Mouse (Mus musculus): Measurements from ENCODE around the gene Ccdc106.
A peak's percentile ranks its signal among the peaks of the same experiment; 100 is the strongest.

Gene Ccdc106

DNA sequence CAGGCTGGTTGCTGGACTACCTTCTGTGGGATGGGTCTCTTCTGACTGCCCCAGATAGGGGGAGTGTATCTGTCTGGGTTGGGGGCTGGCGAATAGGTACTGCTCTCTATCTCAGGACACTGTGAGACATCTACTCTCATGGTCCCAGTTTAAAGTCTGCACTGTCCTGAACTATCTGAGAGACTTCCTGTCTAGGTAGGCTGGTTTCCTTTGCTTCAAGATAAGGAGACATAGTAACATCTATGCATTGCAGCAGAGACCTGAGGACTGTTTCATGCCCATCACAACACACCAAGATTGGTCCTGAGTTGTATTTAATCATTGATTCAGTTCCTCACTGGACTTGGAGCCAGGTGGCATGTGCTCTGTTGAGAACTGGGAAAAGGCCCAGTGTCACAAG, 65.2 kb downstream of the Ccdc106 start:
- no peak for DNase-seq

DNA sequence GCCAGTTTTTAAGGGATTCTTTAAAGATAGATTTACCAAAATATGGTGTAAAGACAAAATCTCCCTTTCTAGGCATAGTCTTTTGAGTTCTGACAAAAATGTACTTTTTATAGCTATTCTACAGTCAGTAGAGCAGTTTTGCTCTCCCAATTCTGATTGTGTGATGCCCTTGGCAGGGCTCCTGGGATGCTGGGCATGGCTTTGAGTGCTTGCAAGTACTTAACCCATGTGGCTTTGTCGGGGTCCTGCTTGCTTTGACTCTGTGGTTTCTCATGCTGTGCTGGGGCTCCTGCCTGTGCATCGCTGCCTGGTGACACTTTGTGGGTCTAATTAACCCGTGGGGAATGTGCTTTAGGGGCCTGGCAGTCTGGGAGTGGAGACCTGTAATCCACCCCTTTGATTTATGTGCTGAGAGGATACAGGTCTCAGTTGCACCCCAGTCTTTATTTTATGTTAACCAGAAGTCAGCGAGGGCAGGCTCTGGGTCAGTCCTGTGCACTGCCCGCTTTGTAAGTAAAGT, 66.6 kb downstream of the Ccdc106 start:
- DNase-seq, result no peak

DNA sequence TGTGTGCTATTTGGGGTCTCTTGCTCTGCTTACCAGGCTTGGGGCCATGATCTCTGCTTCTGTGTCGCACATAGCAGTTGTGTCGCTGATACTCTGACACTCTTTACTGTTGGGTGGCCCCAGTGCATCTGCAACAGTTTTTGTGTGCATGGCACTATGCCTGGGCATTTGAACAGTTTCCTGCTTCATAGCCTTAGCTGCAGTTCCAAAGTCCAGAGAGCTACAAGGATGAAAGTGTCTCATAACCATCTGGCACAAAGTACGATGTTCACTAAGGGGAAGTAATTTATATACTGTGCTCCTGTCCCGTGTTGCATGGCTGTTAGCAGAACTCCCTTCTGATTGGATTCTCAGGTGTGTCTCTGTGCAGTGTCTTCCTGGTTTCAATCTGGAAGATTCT, 67.5 kb downstream of the Ccdc106 start:
- DNase-seq, result no peak

DNA sequence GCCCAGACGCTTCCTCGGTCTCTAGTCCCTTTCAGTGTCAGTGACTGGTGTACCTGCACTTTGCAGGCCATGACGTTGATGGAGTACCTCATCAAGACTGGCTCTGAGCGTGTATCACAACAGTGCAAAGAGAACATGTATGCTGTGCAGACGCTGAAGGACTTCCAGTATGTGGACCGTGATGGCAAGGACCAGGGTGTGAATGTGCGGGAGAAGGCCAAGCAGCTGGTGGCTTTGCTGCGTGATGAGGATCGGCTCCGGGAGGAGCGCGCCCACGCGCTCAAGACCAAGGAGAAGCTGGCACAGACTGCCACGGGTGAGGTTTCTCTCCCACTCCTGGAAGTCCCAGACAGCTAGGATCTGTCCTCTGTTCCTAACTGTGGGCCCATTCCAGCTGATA, 69.5 kb downstream of the Ccdc106 start:
- DNase-seq, result peak; percentile 44

DNA sequence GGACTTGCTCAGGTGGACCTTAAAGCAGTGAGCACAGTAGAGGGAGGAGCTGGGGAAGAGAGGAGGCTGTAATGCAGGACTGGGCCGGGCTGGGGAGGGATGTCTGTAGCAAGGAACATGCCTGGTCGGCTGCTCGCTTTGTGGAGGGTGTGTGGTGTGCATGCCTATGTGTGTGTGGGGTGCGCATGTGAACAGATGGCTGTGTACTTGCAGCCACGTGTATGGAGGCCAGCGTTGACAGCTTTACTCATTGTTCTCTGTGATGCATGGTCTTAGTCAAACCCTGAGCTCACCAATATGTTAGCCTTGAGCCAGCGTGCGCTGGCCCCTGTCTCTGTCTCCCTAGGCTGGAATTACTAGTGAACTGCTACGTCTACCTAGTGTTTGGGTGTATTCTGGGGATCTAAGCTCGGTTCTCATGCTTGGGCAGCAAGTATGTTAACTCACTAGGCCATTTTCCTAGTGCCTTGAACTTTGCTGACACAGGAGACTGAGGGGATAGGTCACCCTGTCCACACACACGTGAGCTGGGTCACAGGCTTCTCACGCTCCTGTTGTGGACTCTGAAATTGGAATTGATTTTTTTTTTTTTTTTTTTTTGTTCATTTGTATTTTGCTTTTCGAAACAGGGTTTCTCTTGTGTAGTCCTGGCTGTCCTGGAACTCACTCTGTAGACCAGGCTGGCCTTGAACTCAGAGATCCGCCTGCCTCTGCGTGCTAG, 70.8 kb downstream of the Ccdc106 start:
- peak; percentile 42 for DNase-seq

DNA sequence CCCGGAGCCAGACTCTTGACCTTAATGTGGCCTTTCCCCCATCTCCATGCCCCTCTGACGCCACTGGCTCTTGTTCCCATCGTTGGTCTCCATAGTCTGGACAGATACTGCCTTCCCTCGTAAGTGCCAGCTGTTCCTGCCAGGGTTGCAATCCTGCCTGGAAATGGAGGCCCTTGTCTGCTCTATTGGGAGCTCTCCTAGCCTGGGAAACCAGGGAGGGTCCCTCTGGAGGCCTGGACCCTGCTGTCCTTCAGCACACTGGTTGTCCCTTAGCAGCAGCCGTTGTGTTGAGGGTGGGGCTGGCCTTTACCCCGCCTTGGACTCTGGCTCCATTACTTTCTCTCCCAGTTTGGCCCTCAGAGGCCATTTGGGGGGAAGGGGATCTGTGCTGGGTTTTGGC, 72.0 kb downstream of the Ccdc106 start:
- no peak for DNase-seq

DNA sequence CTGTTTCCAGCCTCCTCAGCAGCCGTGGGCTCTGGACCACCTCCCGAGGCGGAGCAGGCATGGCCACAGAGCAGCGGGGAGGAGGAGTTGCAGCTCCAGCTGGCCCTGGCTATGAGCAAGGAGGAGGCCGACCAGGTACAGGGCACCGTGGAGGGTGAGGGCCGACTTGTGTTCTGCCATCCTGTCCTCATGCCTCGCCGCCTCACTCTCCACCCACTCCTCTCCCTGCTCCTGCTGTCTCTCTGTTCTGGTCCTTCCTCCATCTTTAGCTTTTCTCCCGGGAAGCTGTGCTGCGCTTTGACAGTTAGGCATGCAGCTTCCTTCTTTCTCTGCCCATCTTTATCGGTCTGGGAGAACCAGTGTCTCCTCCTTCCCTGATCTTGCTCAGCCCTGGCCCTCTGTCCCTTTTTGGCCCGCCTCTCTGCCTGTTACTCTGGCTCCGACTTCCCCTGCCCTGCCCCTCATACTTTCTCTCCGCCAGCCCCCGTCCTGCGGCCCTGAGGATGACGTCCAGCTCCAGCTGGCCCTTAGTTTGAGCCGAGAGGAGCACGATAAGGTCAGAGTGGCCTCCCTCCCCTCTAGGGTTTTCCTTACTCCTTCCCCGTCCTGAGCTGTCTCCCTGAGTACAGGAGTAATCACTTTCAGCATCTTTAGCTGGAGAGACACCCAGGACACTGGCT, 72.6 kb downstream of the Ccdc106 start:
- DNase-seq, result no peak

DNA sequence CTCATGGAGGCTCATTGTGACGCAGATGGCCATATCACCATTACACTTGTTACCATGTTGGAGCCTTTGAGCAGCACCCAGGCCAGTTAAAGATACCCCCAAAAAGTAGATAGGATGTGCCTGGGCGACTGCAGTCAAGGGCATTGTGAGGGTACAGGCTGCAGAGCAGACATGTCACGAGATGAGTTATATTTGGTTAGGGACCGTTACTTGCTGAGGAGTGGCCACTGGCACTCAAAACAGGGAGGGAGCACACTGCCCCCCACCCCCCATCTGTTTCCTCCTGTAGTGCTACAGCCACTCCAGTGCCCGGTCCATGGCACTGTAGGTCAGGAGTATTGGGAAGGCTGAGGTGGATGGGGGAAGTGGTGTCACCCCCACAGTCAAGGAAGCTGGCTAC, 78.4 kb downstream of the Ccdc106 start:
- DNase-seq, result no peak

DNA sequence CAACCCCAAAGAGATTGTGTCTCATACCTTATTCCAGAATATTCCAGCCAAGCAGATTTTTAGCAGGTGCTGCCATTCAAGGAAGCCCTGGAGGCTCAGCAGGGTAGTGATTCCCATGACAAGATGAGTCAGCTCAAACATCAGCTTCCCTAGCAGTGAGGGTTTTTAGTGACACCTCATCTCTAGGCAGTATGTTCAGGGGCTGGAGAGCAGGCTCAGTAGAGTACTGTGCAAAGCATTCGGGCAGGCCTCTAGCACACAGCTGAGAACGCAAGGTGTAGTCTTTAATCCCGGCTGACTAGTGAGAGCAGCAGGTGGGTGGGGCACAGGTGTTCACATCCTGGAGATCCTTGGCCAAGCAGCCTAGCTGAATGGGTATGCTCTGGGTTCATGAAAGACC, 79.4 kb downstream of the Ccdc106 start:
- DNase-seq, result no peak

DNA sequence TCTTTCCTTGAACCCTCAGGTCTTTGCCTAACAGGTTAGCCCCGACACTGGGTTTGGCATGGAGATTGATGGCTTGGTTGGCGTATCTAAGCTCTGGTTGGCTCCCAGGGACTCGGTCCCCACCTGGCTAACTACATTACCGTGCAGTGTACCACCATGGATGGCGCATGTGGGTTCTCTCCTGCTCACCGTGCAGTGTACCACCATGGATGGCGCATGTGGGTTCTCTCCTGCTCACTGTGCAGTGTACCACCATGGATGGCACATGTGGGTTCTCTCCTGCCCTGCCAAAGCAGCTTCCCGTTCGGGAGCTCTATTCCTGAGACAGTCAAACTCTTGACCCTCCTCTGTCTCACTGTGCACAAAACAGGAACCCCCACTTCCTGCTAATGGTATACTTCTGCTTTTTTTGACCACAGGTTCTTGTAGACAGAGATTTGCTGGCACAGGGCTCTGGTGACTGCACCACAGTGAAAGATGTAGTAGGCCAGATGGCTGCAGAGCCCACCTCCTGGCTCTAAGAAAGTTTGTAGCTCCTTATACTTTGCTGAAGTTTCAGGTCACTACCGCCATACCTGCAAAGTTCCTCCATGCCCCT, 80.8 kb downstream of the Ccdc106 start:
- DNase-seq, result no peak

DNA sequence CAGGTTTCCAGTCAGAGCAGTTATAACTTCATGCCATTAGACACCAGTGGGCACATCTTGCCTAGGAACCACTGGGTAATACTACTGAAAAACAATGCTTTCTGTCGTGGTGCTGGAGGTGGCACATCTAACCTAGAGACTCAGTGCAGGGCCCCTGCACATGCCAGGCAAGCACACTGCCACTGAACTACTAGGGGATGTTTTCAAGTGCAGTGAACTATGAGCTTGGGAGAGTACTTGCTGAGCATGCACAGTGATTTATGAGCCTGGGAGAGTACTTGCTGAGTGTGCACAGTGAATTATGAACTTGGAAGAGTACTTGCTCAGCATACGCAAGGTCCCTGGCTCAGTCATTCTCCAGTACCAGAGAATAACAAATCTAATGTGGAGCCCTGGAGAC, 82.2 kb downstream of the Ccdc106 start:
- DNase-seq, result no peak

DNA sequence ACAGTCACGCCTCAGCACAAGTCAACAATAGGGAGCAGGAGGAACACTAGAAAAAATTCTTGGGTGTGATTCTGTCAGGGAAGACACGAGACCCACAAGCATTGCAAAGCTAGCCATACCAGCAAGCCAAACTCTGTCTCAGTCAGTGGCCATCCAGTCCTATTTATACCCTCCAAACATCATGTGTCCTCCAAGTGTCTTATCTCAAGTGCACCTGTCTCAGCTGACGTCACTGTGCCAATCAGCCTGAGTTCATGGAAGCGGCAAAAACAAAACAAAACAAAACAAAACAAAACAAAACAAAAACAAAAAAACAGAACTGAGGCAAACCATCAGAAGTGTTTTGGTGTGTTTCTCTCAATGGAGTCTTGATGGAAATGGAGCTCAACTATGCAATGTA, 87.9 kb downstream of the Ccdc106 start:
- no peak for DNase-seq

DNA sequence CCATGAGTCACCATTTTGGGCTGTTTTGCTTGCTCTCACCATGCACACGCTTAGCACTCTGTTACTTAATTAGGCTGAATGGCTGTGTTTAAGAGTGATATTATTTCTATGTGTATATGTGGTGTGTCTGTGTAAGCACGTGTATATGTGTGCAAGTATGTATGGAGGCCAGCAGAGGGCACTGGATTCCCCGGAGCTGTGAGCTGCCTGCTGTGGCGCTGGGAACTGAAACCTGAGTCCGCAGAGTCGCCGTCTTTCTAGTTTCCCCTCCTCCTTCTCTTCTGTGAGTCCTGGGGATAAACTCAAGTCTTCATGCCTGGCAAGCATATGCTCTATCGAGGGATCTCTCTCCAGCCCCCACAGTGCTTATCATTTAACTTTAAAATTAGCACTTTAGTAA, 88.9 kb downstream of the Ccdc106 start:
- no peak for DNase-seq

All from right cerebral cortex, postnatal 25 days (tissue).